ENCODE assay signal across 14 mouse cellular contexts in the genomic region with DNA sequence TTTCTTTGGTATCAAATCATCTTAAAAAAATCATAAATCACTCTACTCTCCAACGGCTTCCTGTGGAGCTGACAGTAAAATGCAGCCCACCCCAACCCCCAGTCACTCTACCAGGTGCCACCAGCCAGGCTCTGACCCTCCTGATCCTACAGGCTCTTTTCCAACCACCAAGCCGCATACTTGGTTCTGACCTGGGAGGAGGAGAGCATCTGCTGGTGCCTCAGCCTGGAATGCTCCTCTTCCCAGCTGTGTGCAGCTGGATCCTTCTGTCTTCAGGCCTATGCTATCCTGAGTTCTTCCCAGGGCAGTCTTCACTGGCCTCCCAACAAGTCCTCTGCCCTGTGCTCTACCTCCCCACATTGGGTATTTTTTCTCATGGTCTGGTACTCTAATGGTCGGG. TPM values are rescaled to one million over a fixed set of nuclear protein-coding genes. Genes with fewer than 3 reads are reported as not detected.
DNase-seq lines count a peak whose midpoint lies in the region; ATAC-seq lines count a peak whose summit lies in the region.
"Had no signal": no experiment of that assay in that cellular context is flagged by ENCODE, and none has a peak within 500 bp of the region (broad histone marks: within the 10 kb centered on the region; RNA-seq: fewer than 3 reads in every experiment).

No protein-coding gene starts in this region.

- H3K27me3 ChIP-seq in kidney, embryonic 14.5 days (ENCODE audit: control insufficient read depth, insufficient read depth, low read length), result no peaks in the 10 kb centered on the region
- H3K27me3 ChIP-seq in heart, embryonic 16.5 days (ENCODE audit: control insufficient read depth, insufficient read depth, low read length), result no peaks in the 10 kb centered on the region
- no peaks in the 10 kb centered on the region for H3K27me3 ChIP-seq in intestine, embryonic 16.5 days (replicated peaks; ENCODE audit: control insufficient read depth, insufficient read depth, low read length)
- no peaks in the 10 kb centered on the region; the same call in none of the 2 replicates for H3K27me3 ChIP-seq in midbrain, embryonic 12.5 days
- H3K27me3 ChIP-seq in forebrain, embryonic 11.5 days (ENCODE audit: control insufficient read depth, insufficient read depth, low read length), result no peaks in the 10 kb centered on the region

- H3K4me3 ChIP-seq in kidney, embryonic 14.5 days (ENCODE audit: low read length), result no peak overlapping the region; the same call in 1 of the 2 replicates
- H3K4me3 ChIP-seq in heart, embryonic 16.5 days (ENCODE audit: low read length), result no peak overlapping the region; the same call in 1 of the 2 replicates
- no peak overlapping the region; the same call in 1 of the 2 replicates for H3K4me3 ChIP-seq in intestine, embryonic 16.5 days (ENCODE audit: low read length)
- no peak overlapping the region for H3K4me3 ChIP-seq in midbrain, embryonic 12.5 days
- H3K4me3 ChIP-seq in forebrain, embryonic 11.5 days (ENCODE audit: low read depth, low read length), result no peak overlapping the region
- H3K4me3 ChIP-seq: embryonic facial prominence, embryonic 13.5 days; heart, embryonic 13.5 days; limb, embryonic 12.5 days had no signal

- no peaks in the 10 kb centered on the region for H3K36me3 ChIP-seq in kidney, embryonic 14.5 days (ENCODE audit: control insufficient read depth, insufficient read depth, low read length)
- no peaks in the 10 kb centered on the region for H3K36me3 ChIP-seq in heart, embryonic 16.5 days (ENCODE audit: control insufficient read depth, insufficient read depth)
- no peaks in the 10 kb centered on the region for H3K36me3 ChIP-seq in intestine, embryonic 16.5 days (ENCODE audit: control insufficient read depth, insufficient read depth, low read length)
- H3K36me3 ChIP-seq in midbrain, embryonic 12.5 days, result no peaks in the 10 kb centered on the region
- no peaks in the 10 kb centered on the region for H3K36me3 ChIP-seq in forebrain, embryonic 11.5 days (ENCODE audit: control insufficient read depth, insufficient read depth, low read length)
- H3K36me3 ChIP-seq: embryonic facial prominence, embryonic 13.5 days; heart, embryonic 13.5 days; limb, embryonic 12.5 days had no signal

- peak overlapping the region; percentile 91 for H3K4me2 ChIP-seq in kidney, embryonic 14.5 days (replicated peaks; ENCODE audit: low read depth, low read length)
- H3K4me2 ChIP-seq in heart, embryonic 16.5 days (ENCODE audit: low read depth, low read length), result peak overlapping the region; percentile 27; the same call in 1 of the 2 replicates
- H3K4me2 ChIP-seq in intestine, embryonic 16.5 days (ENCODE audit: low read depth, low read length), result peak overlapping the region; percentile 11; the same call in 1 of the 2 replicates
- peak overlapping the region; percentile 88 for H3K4me2 ChIP-seq in midbrain, embryonic 12.5 days (replicated peaks)
- no peak overlapping the region for H3K4me2 ChIP-seq in forebrain, embryonic 11.5 days (ENCODE audit: low read depth, low read length, severe bottlenecking)
- H3K4me2 ChIP-seq: embryonic facial prominence, embryonic 13.5 days; limb, embryonic 12.5 days had no signal

- H3K27ac ChIP-seq in kidney, embryonic 14.5 days (ENCODE audit: low read depth, low read length), result 0 out of 2 replicates have a peak overlapping the region, but pooled peaks have one; percentile 11
- H3K27ac ChIP-seq in heart, embryonic 16.5 days (ENCODE audit: low read length), result peak overlapping the region; percentile 5; the same call in 1 of the 2 replicates
- peak overlapping the region; percentile 65 for H3K27ac ChIP-seq in intestine, embryonic 16.5 days (ENCODE audit: low read length)
- H3K27ac ChIP-seq in midbrain, embryonic 12.5 days (replicated peaks), result no peak overlapping the region
- no peak overlapping the region for H3K27ac ChIP-seq in forebrain, embryonic 11.5 days (ENCODE audit: low read depth, low read length)
- H3K27ac ChIP-seq: embryonic facial prominence, embryonic 13.5 days; limb, embryonic 12.5 days had no signal

- H3K9me3 ChIP-seq in kidney, embryonic 14.5 days (ENCODE audit: control insufficient read depth, low read length), result no peaks in the 10 kb centered on the region
- no peaks in the 10 kb centered on the region for H3K9me3 ChIP-seq in heart, embryonic 16.5 days (replicated peaks; ENCODE audit: control insufficient read depth, low read length)
- H3K9me3 ChIP-seq in intestine, embryonic 16.5 days (ENCODE audit: control insufficient read depth, low read length), result no peaks in the 10 kb centered on the region
- H3K9me3 ChIP-seq in midbrain, embryonic 12.5 days, result no peaks in the 10 kb centered on the region
- H3K9me3 ChIP-seq in forebrain, embryonic 11.5 days (ENCODE audit: control insufficient read depth, low read length), result no peaks in the 10 kb centered on the region
- H3K9me3 ChIP-seq: embryonic facial prominence, embryonic 13.5 days; heart, embryonic 13.5 days; limb, embryonic 12.5 days had no signal

- DNase-seq in kidney, adult 9 months, result no peak
- no peak for DNase-seq in cerebellum, adult 18-20 months
- no peak for DNase-seq in forebrain, embryonic 11.5 days (ENCODE audit: low spot score)
- DNase-seq: cerebellum, adult 9-11 months; forebrain, postnatal 0 days; right cerebral cortex, adult 18-20 months had no signal

- ATAC-seq in kidney, embryonic 14.5 days (ENCODE audit: low FRiP score, low TSS enrichment), result no peak
- no peak for ATAC-seq in heart, embryonic 16.5 days (replicated peaks; ENCODE audit: extremely low read depth, insufficient read depth, low FRiP score)
- ATAC-seq in intestine, embryonic 16.5 days, result no peak
- ATAC-seq in midbrain, embryonic 12.5 days (ENCODE audit: low FRiP score, low read depth), result no peak
- ATAC-seq in activated CD4-positive, CD25-positive, alpha-beta regulatory T cell, adult 4 months, result no peak
- no peak for ATAC-seq in forebrain, embryonic 11.5 days (replicated peaks; ENCODE audit: low FRiP score)
- ATAC-seq: forebrain, postnatal 0 days had no signal

- H3K4me1 ChIP-seq in kidney, embryonic 14.5 days (ENCODE audit: control insufficient read depth, insufficient read depth, low read length), result peaks cover 58% of the 10 kb centered on the region
- H3K4me1 ChIP-seq in heart, embryonic 16.5 days (ENCODE audit: control insufficient read depth, insufficient read depth, low read length), result peaks cover 32% of the 10 kb centered on the region
- H3K4me1 ChIP-seq in intestine, embryonic 16.5 days (ENCODE audit: control insufficient read depth, insufficient read depth, low read length), result peaks cover 62% of the 10 kb centered on the region
- H3K4me1 ChIP-seq in midbrain, embryonic 12.5 days, result peaks cover 64% of the 10 kb centered on the region
- peaks cover 18% of the 10 kb centered on the region for H3K4me1 ChIP-seq in forebrain, embryonic 11.5 days (replicated peaks; ENCODE audit: control insufficient read depth, insufficient read depth, low read length)

- H3K9ac ChIP-seq in kidney, embryonic 14.5 days (ENCODE audit: low read depth, low read length), result 0 out of 2 replicates have a peak overlapping the region, but pooled peaks have one; percentile 23
- H3K9ac ChIP-seq in heart, embryonic 16.5 days (ENCODE audit: low read length), result no peak overlapping the region
- H3K9ac ChIP-seq in intestine, embryonic 16.5 days (ENCODE audit: low read depth, low read length), result no peak overlapping the region; the same call in 1 of the 2 replicates
- H3K9ac ChIP-seq in midbrain, embryonic 12.5 days (replicated peaks), result no peak overlapping the region
- H3K9ac ChIP-seq in forebrain, embryonic 11.5 days (ENCODE audit: low read length), result no peak overlapping the region
- H3K9ac ChIP-seq: embryonic facial prominence, embryonic 13.5 days; forebrain, postnatal 0 days; heart, embryonic 13.5 days; limb, embryonic 12.5 days had no signal

- WGBS in kidney, embryonic 14.5 days, result 20% methylated on average over 3 of the region's 3 CpGs
- 63% methylated on average over 3 of the region's 3 CpGs for WGBS in heart, embryonic 16.5 days
- 49% methylated on average over 3 of the region's 3 CpGs for WGBS in intestine, embryonic 16.5 days
- 69% methylated on average over 3 of the region's 3 CpGs for WGBS in midbrain, embryonic 12.5 days
- 71% methylated on average over 3 of the region's 3 CpGs for WGBS in forebrain, embryonic 11.5 days

RNA-seq across cellular contexts. Expression of gene Sox13, which starts 3.7 kb away (rescaled TPM):
- polyA plus RNA-seq in kidney, embryonic 14.5 days (2014; fragmentation: Nextera tagmentation; extraction: Ambion mirVana), result 13.8 and 16.2 TPM in 2 replicates
- 4.3 and 5.8 TPM in 2 replicates for polyA plus RNA-seq in heart, embryonic 16.5 days (2015; fragmentation: Nextera tagmentation; extraction: Ambion mirVana)
- 5.5 and 7.0 TPM in 2 replicates for polyA plus RNA-seq in intestine, embryonic 16.5 days (2015; fragmentation: Nextera tagmentation; extraction: Ambion mirVana)
- polyA plus RNA-seq in midbrain, embryonic 12.5 days (2016; fragmentation: Nextera tagmentation; extraction: Ambion mirVana), result 31.0 and 33.6 TPM in 2 replicates
- not detected for polyA plus RNA-seq in activated CD4-positive, CD25-positive, alpha-beta regulatory T cell, adult 4 months (2017; shearing (Covaris generic))
- polyA plus RNA-seq in forebrain, embryonic 11.5 days (2014; fragmentation: Nextera tagmentation; extraction: Ambion mirVana), result 12.3 TPM in 2 replicates

RNA-seq across cellular contexts. Expression of gene Etnk2, which starts 57.1 kb away (rescaled TPM):
- polyA plus RNA-seq in kidney, embryonic 14.5 days (2014; fragmentation: Nextera tagmentation; extraction: Ambion mirVana), result 1.7 and 2.0 TPM in 2 replicates
- 1.7 and 2.1 TPM in 2 replicates for polyA plus RNA-seq in heart, embryonic 16.5 days (2015; fragmentation: Nextera tagmentation; extraction: Ambion mirVana)
- 3.0 and 3.5 TPM in 2 replicates for polyA plus RNA-seq in intestine, embryonic 16.5 days (2015; fragmentation: Nextera tagmentation; extraction: Ambion mirVana)
- 3.8 and 3.9 TPM in 2 replicates for polyA plus RNA-seq in midbrain, embryonic 12.5 days (2016; fragmentation: Nextera tagmentation; extraction: Ambion mirVana)
- under 1 TPM in 1 of 2 experiments, not detected in 1; 0.20 TPM for polyA plus RNA-seq in activated CD4-positive, CD25-positive, alpha-beta regulatory T cell, adult 4 months (2017; shearing (Covaris generic))
- 1.8 and 2.7 TPM in 2 replicates for polyA plus RNA-seq in forebrain, embryonic 11.5 days (2014; fragmentation: Nextera tagmentation; extraction: Ambion mirVana)

Comparison
In these comparisons a context has a peak if more than half of its experiments do, and no peak if none do; other contexts are left out.
1. H3K27ac ChIP-seq: peak in kidney, embryonic 14.5 days (single experiment), heart, embryonic 16.5 days (single experiment) and intestine, embryonic 16.5 days (single experiment); none in midbrain, embryonic 12.5 days (single experiment) and forebrain, embryonic 11.5 days (single experiment).